Comparison of ENCODE assay signal across 8 mouse cellular contexts in genomic region chr3:138526073-138526915, GRCm38 (mm10). TPM values are rescaled to one million over a fixed set of nuclear protein-coding genes. Genes with fewer than 3 reads are reported as not detected.
A peak's percentile ranks its signal among the peaks of the same experiment; 100 is the strongest.
DNase-seq lines count a peak whose midpoint lies in the region; ATAC-seq and TF ChIP-seq lines count a peak whose summit lies in the region.

Gene Eif4e, plus strand, starts transcription at chr3:138526179.

- peak; percentile 29 for ATAC-seq in kidney, embryonic 14.5 days (ENCODE audit: low FRiP score, low TSS enrichment)
- ATAC-seq in stomach, embryonic 16.5 days (ENCODE audit: insufficient read depth, low FRiP score), result peak; percentile 56

- peaks cover 6% of the 10 kb centered on the region; the same call in 1 of the 2 replicates for H3K79me2 ChIP-seq in liver, adult 2 months (ENCODE audit: control insufficient read depth, insufficient read depth, low read length)

- no peaks in the 10 kb centered on the region for H3K27me3 ChIP-seq in heart, embryonic 10.5 days (ENCODE audit: insufficient read depth, poor library complexity, severe bottlenecking)
- H3K27me3 ChIP-seq in kidney, embryonic 14.5 days (ENCODE audit: control insufficient read depth, insufficient read depth, low read length), result no peaks in the 10 kb centered on the region
- no peaks in the 10 kb centered on the region for H3K27me3 ChIP-seq in liver, adult 2 months (ENCODE audit: control insufficient read depth, insufficient read depth, low read length)
- H3K27me3 ChIP-seq in stomach, embryonic 16.5 days (ENCODE audit: control insufficient read depth, insufficient read depth, low read length), result no peaks in the 10 kb centered on the region

- H3K36me3 ChIP-seq in heart, embryonic 10.5 days, result no peaks in the 10 kb centered on the region
- no peaks in the 10 kb centered on the region for H3K36me3 ChIP-seq in kidney, embryonic 14.5 days (ENCODE audit: control insufficient read depth, insufficient read depth, low read length)
- H3K36me3 ChIP-seq in liver, adult 2 months (ENCODE audit: control insufficient read depth, insufficient read depth, low read length), result no peaks in the 10 kb centered on the region
- H3K36me3 ChIP-seq in stomach, embryonic 16.5 days (ENCODE audit: control insufficient read depth, insufficient read depth, low read length), result no peaks in the 10 kb centered on the region

- WGBS in heart, embryonic 10.5 days, result 1% methylated on average over 39 of the region's 39 CpGs
- 1% methylated on average over 39 of the region's 39 CpGs for WGBS in kidney, embryonic 14.5 days
- 2% methylated on average over 39 of the region's 39 CpGs for WGBS in liver, adult 2 months
- 2% methylated on average over 39 of the region's 39 CpGs for WGBS in stomach, embryonic 16.5 days

- no peaks in the 10 kb centered on the region for H3K9me3 ChIP-seq in heart, embryonic 10.5 days
- H3K9me3 ChIP-seq in kidney, embryonic 14.5 days (ENCODE audit: control insufficient read depth, low read length), result no peaks in the 10 kb centered on the region
- no peaks in the 10 kb centered on the region for H3K9me3 ChIP-seq in stomach, embryonic 16.5 days (replicated peaks; ENCODE audit: control insufficient read depth, low read length)

- peak; percentile 63 to 82 for DNase-seq in urinary bladder, adult 18-20 months (ENCODE audit: low spot score in 2 of 2)
- DNase-seq in urinary bladder, postnatal 10 days (ENCODE audit: low spot score), result no peak
- DNase-seq in heart, embryonic 10.5 days (ENCODE audit: low spot score), result peak; percentile 84
- DNase-seq in liver, adult 2 months (ENCODE audit: extremely low read depth, low read depth, low spot score), result peak; percentile 79
- DNase-seq in monocyte, adult 2 months (ENCODE audit: low read depth in 1 of 2, low spot score in 2 of 2), result peak; percentile 12 to 51

- TF ChIP-seq CTCF in embryonic fibroblast, embryonic 13.5 days (IDR thresholded peaks at IDR 0.05; ENCODE audit: borderline replicate concordance, insufficient read depth, low read length), result no peak
- no peak for TF ChIP-seq CTCF in liver, adult 2 months (IDR thresholded peaks at IDR 0.05; ENCODE audit: low read depth, low read length)

- H3K4me3 ChIP-seq in embryonic fibroblast, embryonic 13.5 days (ENCODE audit: insufficient read depth, low read length), result peak within 1 kb of the TSS; percentile 38
- peak within 1 kb of the TSS; percentile 99 for H3K4me3 ChIP-seq in heart, embryonic 10.5 days
- H3K4me3 ChIP-seq in kidney, embryonic 14.5 days (ENCODE audit: low read length), result peak within 1 kb of the TSS; percentile 99
- H3K4me3 ChIP-seq in liver, adult 2 months (ENCODE audit: insufficient read depth, low read depth, low read length), result peak within 1 kb of the TSS; percentile 77
- peak within 1 kb of the TSS; percentile 95 for H3K4me3 ChIP-seq in stomach, embryonic 16.5 days (replicated peaks; ENCODE audit: low read length)

- peak within 1 kb of the TSS; percentile 96 for H3K27ac ChIP-seq in embryonic fibroblast, embryonic 13.5 days (ENCODE audit: insufficient read depth, low read length)
- H3K27ac ChIP-seq in heart, embryonic 10.5 days, result peak within 1 kb of the TSS; percentile 100
- peak within 1 kb of the TSS; percentile 93 for H3K27ac ChIP-seq in kidney, embryonic 14.5 days (ENCODE audit: low read depth, low read length)
- peak within 1 kb of the TSS; percentile 87 for H3K27ac ChIP-seq in liver, adult 2 months (replicated peaks; ENCODE audit: insufficient read depth, low read depth, low read length)
- H3K27ac ChIP-seq in stomach, embryonic 16.5 days (ENCODE audit: low read length), result peak within 1 kb of the TSS; percentile 98

- H3K4me1 ChIP-seq in embryonic fibroblast, embryonic 13.5 days (ENCODE audit: control insufficient read depth, insufficient read depth, low read length), result peaks cover 2% of the 10 kb centered on the region
- peaks cover 30% of the 10 kb centered on the region for H3K4me1 ChIP-seq in heart, embryonic 10.5 days
- peaks cover 20% of the 10 kb centered on the region for H3K4me1 ChIP-seq in kidney, embryonic 14.5 days (ENCODE audit: control insufficient read depth, insufficient read depth, low read length)
- peaks cover 11% of the 10 kb centered on the region for H3K4me1 ChIP-seq in liver, adult 2 months (ENCODE audit: control insufficient read depth, insufficient read depth, low read length)
- peaks cover 25% of the 10 kb centered on the region for H3K4me1 ChIP-seq in stomach, embryonic 16.5 days (ENCODE audit: control insufficient read depth, insufficient read depth, low read length)

- peak within 1 kb of the TSS; percentile 95 for H3K4me2 ChIP-seq in kidney, embryonic 14.5 days (replicated peaks; ENCODE audit: low read depth, low read length)
- peak within 1 kb of the TSS; percentile 96 for H3K4me2 ChIP-seq in stomach, embryonic 16.5 days (ENCODE audit: low read depth, low read length)

- TF ChIP-seq POLR2A in embryonic fibroblast, embryonic 13.5 days (IDR thresholded peaks at IDR 0.05; ENCODE audit: low read depth, low read length), result no peak; the same call in 1 of the 2 replicates
- TF ChIP-seq POLR2A in liver, adult 2 months (IDR thresholded peaks at IDR 0.05; ENCODE audit: extremely low read depth, insufficient read depth, low read length), result no peak

- H3K9ac ChIP-seq in kidney, embryonic 14.5 days (ENCODE audit: low read depth, low read length), result peak within 1 kb of the TSS; percentile 71
- H3K9ac ChIP-seq in liver, adult 2 months (ENCODE audit: low read depth, low read length), result peak within 1 kb of the TSS; percentile 78
- peak within 1 kb of the TSS; percentile 91 for H3K9ac ChIP-seq in stomach, embryonic 16.5 days (ENCODE audit: low read length)

RNA-seq across cellular contexts. Expression of gene Eif4e, which starts in this region (rescaled TPM):
- 248 and 280 TPM in 2 replicates for polyA plus RNA-seq in embryonic fibroblast, embryonic 13.5 days (2011; ENCODE audit: insufficient read length, low read depth, missing spikeins)
- 368 and 419 TPM in 2 replicates for polyA plus RNA-seq in heart, embryonic 10.5 days (2016; fragmentation: Nextera tagmentation; extraction: Ambion mirVana)
- 417 and 426 TPM in 2 replicates for polyA plus RNA-seq in kidney, embryonic 14.5 days (2014; fragmentation: Nextera tagmentation; extraction: Ambion mirVana)
- total RNA-seq in liver, adult 2 months (2014; rRNA removed), result 16.4 and 18.2 TPM in 2 replicates
- polyA plus RNA-seq in liver, adult 2 months (2012; rRNA removed), result 10.1 and 12.8 TPM in 2 replicates
- 284 and 299 TPM in 2 replicates for polyA plus RNA-seq in stomach, embryonic 16.5 days (2015; fragmentation: Nextera tagmentation; extraction: Ambion mirVana)

Comparison
In these comparisons a context has a peak if more than half of its experiments do, and no peak if none do; other contexts are left out.
1. RNA of gene Eif4e (polyA plus RNA-seq): 417 to 426 TPM in kidney, embryonic 14.5 days, 368 to 419 TPM in heart, embryonic 10.5 days, 284 to 299 TPM in stomach, embryonic 16.5 days and 248 to 280 TPM in embryonic fibroblast, embryonic 13.5 days; 10.1 to 12.8 TPM in liver, adult 2 months; every median in the first group is over 10 times any median in the second.
2. H3K4me3 ChIP-seq: peak in every context shown above with its lines; median percentile 99 in heart, embryonic 10.5 days; 99 in kidney, embryonic 14.5 days; 95 in stomach, embryonic 16.5 days; 77 in liver, adult 2 months; 38 in embryonic fibroblast, embryonic 13.5 days.
3. Peak in every context shown above with its lines, with median percentiles within 50 percentile points of each other: H3K27ac ChIP-seq and H3K9ac ChIP-seq.